Mouse (Mus musculus) kidney, adult 2 months (tissue): ENCODE results near the gene Pdlim4.

Source experiments
- CTCF ChIP-seq: fragments of 200-500 bp; conservative IDR thresholded peaks from 2 replicates; pipeline ENCODE4 v1.5.1; 2011; ENCODE audit warnings: low read depth, mild to moderate bottlenecking, control low read depth, low read length, moderate library complexity, mixed read lengths; ENCODE audit not compliant: insufficient read depth, insufficient read length
- POLR2A ChIP-seq: fragments of 200-500 bp; IDR thresholded peaks from one replicate; pipeline ENCODE4 v1.6.1; 2011; ENCODE audit warnings: low read depth, low read length, control low read depth

DNA sequence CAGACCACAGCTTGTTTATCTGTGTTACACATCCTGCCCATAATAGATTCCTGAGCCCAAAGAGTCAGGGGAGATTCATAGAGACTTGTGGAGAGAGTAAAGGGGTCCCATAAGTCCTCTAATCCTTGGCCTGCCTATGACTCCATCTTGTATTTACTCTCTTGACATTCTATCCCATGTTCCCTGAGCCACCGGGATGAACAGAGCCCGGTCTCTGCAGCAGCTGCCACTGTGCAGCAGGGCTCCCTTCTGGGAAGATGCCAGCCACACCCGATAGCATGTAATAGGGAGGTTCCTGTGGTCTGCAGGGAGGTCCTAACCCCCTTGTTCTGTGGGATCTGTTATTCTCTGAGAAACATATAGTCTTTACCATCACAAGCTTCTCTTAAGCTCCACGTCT lies 47.6 kb upstream of the Pdlim4 start:
- TF ChIP-seq POLR2A (no peak), CTCF (no peak)
